Mouse (Mus musculus) kidney, postnatal 4 days (tissue): ENCODE measurements at regions not wholly inside any gene's neighbourhood (a gene's known extent, or its start where the extent isn't known, plus 50 kb on each side); places are given as distances from the start of the nearest gene placed in this dataset.
A peak's percentile ranks its signal among the peaks of the same experiment; 100 is the strongest.

Experiments used
- DNase-seq, 2 experiments: peaks; one replicate each; pipeline ENCODE4 v3.0.0; 2021; ENCODE audit warnings: mixed read lengths in 2 of 2

GRCm38 (mm10) chr7:78123386-78123785 lies 614.4 kb downstream of the Ntrk3 start:
- DNase-seq, result no peak

- DNase-seq, result no peak
Measured at GRCm38 (mm10) chr7:78121151-78121486, 616.7 kb downstream of the Ntrk3 start.

DNA sequence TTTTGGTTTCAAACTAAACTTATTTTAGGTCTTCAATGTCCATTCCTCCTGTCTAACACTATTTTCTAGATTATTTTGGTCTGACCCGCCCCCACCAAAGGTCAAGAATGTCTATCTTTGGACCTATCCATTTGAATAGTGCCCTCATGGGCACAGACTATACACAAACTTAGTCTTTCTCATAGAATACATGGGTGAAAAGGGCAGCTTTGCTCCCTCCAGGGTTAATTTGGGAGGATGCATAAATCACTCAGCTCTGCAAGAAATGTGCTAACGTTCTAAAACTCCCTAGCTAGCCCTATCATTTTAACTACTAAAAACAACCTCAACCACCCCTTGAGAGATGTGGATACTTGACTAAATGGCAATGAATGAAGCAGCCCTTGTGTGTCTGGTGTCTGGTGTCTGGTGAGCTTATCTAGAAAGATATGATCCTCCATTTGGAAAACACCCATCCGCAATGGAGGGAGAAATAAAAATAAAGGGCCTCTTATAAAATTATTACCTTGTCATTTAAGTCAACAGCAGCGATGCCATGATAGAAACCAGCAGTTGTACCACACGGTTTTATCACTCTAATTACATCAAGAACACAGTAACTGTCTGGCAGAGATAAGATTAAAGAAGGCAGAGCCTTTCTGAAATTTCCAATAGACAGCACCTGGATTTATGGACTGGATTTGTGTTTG lies 617.2 kb downstream of the Ntrk3 start:
- DNase-seq, result no peak

- DNase-seq, result no peak
Measured at GRCm38 (mm10) chr7:78119809-78120208, 618.0 kb downstream of the Ntrk3 start.

DNA sequence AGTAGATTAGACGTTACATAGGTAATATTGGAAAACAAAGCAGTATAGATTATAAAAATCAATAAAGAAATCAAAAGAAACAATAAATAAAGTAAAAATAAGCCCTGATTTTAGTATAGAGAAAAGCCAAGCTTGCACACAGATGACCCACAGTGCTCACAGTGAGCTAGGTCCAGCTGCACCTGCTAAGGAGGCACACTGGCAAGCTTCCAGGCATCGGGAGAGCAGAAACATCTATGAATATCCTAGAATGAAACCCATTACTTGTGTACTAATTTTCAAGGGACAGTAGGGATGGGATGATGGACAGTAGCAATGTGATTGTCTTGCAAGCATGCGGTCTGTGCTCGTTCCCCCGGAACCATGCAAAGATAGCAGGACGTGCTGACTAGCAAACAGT lies 626.5 kb downstream of the Ntrk3 start:
- no peak for DNase-seq

DNA sequence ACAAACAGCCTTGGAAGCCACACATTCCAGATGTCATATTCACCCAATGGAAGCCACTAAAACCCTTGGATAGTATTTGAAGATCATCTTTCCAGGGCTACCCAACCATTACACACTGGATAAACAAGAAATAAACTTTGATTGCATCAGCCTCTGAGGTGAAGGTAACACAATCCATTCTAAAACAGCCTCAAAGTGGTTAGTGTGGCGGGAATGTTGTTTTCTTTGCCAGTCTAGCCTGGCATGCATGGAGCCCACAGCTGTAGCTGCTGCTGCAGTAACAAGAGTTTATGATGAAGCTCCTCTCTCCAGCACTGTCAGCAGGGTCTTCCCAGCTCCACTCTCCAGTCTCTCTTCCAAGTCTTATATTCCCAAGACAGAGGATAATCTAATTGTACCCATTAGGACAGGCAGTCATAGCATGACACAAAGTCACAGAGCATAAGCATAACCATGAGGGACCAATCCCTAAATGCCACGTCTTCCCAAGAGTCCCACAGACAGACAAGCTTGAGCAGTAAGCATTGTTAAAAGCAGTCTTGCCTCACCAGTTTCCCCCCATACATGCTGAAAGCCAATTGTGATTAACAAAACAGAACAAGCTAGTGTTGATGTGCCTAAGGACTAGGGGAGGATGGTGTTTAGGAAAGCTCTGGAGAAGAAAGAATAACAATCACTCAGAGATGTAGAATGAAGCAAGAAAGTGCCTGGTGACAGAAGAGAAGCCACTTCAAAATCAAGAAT lies 634.1 kb downstream of the Ntrk3 start:
- no peak for DNase-seq

DNA sequence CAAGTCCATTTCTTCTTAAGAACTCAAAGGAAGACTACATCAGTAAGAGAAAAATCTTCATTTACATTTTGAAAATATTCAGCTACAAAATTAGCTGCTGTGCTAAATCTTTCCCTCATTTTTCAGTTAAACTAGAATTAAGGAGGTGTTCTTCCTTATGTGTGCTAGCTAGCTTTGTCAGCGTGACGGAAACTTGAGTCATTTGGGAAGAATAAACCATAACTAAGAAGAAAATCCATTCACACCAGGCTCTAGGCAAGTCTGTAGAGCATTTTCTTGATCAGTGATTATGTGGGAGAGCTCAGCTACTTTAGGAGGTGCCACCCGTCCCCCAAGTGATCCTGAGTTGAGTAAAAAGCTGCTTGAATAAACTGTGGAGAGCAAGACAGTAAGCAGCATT lies 635.4 kb downstream of the Ntrk3 start:
- DNase-seq, result no peak

DNA sequence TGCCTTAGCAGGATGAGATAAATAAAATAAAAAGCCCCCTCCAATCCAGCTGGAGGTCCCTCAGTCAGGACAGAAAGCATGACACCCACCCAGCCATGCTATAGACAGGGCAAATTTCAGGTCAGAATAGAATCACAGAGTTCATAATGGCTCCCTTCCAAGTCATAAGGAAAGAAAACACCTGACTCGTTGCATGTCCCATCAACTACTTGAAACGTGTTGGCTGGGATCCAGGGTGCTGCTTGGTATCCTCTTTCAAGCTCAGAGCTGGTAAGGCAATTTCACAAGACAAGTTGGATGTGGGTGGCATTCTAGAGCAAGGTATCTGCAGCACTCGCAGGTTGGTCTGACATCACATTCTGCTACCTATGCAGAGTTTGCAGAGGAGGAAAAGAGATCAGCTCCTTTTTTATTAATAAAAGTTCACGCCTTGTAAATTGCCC lies 651.2 kb downstream of the Ntrk3 start:
- peak; percentile 50 to 65 for DNase-seq

DNA sequence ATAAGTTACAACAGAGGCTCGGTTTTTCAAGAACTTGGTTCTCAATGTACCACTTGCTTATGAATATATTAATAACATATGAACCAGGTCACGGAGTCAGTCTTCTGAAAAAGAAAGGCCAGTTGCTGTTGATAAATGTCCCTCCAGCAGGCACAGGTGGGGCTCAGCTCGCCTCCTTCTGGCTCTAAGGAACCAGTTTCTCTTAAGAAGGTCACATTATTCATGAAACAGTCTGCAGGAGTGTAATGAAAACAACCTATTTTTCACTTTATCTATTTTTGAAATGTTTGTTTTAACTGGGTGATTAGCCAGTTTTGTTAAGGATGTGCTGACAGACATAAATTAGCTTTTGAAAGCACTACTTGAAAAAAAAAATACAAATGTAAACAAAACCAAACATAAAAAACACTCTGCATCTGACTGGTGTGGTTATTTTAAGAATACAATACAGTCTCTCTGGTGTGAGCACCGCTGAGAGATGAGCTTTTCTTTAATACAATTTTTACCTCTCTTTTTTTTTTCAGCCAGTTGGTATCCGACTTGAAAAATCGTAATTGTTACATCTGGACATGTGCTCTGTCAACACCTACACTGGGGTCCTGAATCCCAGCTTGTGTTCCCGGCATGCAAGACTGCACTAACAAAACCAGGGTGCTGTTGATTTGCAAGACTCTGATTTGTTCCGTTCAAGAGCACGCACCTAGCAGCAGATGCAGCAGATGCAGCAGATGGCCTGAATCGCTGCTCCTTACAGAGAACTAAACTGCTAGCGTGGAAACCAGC lies 651.8 kb downstream of the Ntrk3 start:
- peak in 1 of 2 experiments; percentile 3 for DNase-seq

GRCm38 (mm10) chr7:78079708-78080107 lies 658.1 kb downstream of the Ntrk3 start:
- DNase-seq, result no peak

GRCm38 (mm10) chr7:78071131-78071530 lies 666.7 kb downstream of the Ntrk3 start:
- peak; percentile 60 to 69 for DNase-seq

DNA sequence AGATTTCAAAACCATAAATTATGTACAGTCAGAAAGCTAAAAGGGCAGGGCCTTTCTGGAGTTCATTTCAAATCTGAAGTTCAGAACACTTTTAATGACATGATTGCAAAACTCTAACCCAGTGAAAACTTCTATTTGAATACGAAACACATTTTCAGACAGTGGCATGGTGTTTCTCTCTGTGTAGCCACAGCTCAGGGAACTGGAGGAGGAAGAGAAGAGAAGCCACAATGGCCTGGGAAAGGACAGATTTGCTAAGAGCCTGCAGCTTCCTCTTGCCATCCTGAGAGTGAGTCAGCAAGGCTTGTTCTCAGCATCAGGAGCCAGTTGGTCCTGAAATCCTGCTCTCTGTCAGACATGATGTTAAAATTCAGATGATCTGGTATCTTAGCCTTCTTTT lies 676.2 kb downstream of the Ntrk3 start:
- DNase-seq, result no peak

DNA sequence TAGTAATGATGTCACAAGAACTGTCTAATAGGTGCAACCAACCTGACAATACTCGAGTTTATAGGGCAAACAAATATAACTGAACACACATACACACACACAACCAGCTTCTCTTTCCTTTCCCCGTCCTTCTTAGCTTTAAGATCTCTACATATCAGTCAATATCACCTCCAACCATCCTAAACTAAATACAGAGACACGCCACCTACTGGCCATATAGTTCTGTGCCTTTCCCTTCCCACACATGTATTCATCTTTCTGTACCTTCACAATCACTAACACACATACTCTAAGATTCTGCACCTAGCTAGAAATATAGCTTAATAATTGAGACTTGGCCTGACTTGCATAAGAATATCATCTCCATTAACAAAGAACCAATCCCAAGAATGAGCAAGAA lies 688.2 kb downstream of the Ntrk3 start:
- no peak for DNase-seq

DNA sequence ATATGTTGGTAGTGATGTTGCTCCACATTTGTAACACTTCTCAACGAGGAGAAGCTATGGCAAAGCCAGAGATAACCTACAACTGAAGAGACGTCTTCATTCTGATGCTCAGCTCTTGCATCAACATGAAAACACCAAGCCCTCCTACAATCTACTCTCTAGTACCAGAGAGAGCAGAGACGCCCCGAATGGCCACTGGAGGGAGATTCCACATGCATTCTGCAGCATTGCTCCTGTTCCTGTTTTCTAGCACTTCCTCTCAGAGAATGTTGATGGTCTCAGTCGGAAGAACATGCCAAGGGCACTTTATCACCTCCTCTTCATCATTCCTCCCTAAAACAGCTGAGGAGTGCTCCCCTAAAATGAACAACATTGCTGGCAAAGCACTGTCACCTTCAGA lies 692.4 kb downstream of the Ntrk3 start:
- DNase-seq, result peak; percentile 21 to 28

- DNase-seq, result no peak
Measured at GRCm38 (mm10) chr7:78031032-78031431, 706.8 kb downstream of the Ntrk3 start.

DNA sequence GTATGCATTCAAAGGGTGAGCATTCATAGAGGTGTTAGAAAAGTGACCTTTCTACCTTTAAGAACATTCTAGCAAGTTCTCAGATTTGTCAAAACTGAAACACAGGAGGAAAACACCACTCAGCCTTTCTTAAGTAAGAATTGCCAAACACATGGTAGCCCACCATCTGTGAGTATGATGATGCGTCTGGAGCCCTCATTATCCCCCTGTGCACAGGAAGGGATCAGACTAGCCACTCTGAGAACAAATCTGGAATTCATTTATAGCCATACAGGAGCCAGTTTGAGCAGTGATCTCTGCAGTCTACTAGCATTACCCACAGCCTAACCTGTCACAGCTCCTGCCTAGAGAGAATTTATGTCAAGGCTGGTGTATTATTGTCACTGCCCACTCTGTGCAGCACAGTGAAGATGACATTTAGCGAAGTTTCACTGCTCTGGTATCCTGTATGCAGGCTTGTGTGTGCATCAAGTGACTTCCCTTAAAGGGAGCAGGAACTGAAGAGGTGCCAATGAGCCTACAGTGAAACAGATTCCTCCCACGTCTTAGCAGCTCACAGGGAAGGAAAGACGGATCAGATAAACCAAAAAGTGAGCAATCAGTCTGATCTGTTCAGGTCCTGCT lies 710.7 kb downstream of the Ntrk3 start:
- DNase-seq, result no peak

- DNase-seq, result no peak
Measured at GRCm38 (mm10) chr7:78023591-78023990, 714.2 kb downstream of the Ntrk3 start.

DNA sequence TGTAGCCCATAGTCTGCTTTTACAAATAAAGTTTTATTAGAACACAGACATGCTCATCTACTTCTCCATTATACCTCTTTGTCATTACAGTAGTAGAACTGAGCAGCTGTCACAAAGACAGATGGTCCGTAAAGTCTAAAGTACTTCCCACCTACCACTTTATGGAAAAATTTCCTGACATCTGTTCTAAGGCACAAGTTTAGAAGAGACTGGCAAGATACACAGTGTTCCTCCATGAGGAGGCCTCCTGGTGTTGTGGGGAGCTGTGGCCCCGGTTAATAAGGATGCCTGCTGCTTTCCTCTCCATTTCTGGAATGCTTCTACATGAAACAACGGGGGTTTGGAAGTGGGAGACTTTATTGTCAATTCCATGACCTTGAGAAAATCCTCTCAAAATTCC lies 714.7 kb downstream of the Ntrk3 start:
- no peak for DNase-seq

- no peak for DNase-seq
Measured at GRCm38 (mm10) chr7:78013631-78014030, 724.2 kb downstream of the Ntrk3 start.

- DNase-seq, result no peak
Measured at GRCm38 (mm10) chr7:78003086-78003485, 734.7 kb downstream of the Ntrk3 start.

- no peak for DNase-seq
Measured at GRCm38 (mm10) chr7:77993840-77994239, 744.0 kb downstream of the Ntrk3 start.

DNA sequence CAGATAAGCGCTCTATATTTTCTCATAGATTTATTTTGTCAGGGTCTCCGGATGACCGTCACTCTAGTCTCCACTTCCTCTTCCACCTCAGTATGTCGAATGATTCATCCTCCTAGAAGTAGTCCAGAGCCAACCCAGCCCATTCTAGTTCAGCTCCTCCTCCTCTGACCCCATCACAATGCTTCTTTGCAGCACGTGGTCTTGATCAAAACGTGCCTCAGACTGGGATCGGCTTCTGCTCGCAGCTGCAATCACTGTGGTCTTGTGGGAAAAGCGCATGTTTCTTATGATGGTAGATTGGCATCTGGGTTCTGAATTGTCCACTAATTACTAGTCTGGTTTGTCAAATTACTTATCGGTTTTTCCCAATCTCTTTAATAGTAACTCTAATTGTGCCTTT lies 747.7 kb downstream of the Ntrk3 start:
- DNase-seq, result no peak

GRCm38 (mm10) chr7:77988177-77988576 lies 749.6 kb downstream of the Ntrk3 start:
- DNase-seq, result no peak
